Mouse (Mus musculus): ENCODE results near the gene Kcnip1.

Gene Kcnip1

GRCm38 (mm10) chr11:33992938-33993337 is at the start of gene Kcnip1:
TSS of gene Kcnip1 (minus strand) at chr11:33993152.
- no peak for DNase-seq (ENCODE audit: extremely low spot score)

GRCm38 (mm10) chr11:34040061-34040460 is 47.1 kb upstream of the Kcnip1 start:
- no peak for DNase-seq (ENCODE audit: extremely low spot score)

- DNase-seq (ENCODE audit: extremely low spot score): no peak
Measured at GRCm38 (mm10) chr11:34035909-34036658, 43.1 kb upstream of the Kcnip1 start.

GRCm38 (mm10) chr11:34034794-34035193 is 41.8 kb upstream of the Kcnip1 start:
- no peak for DNase-seq (ENCODE audit: extremely low spot score)

- no peak for DNase-seq (ENCODE audit: extremely low spot score)
Measured at GRCm38 (mm10) chr11:34034008-34034505, 41.1 kb upstream of the Kcnip1 start.

GRCm38 (mm10) chr11:34031015-34031805 is 38.3 kb upstream of the Kcnip1 start:
- no peak for DNase-seq (ENCODE audit: extremely low spot score)

GRCm38 (mm10) chr11:34029658-34030057 is 36.7 kb upstream of the Kcnip1 start:
- DNase-seq (ENCODE audit: extremely low spot score): no peak

- DNase-seq (ENCODE audit: extremely low spot score): no peak
Measured at GRCm38 (mm10) chr11:34025091-34025490, 32.1 kb upstream of the Kcnip1 start.

GRCm38 (mm10) chr11:34012007-34012652 is 19.2 kb upstream of the Kcnip1 start:
- DNase-seq (ENCODE audit: extremely low spot score): no peak

GRCm38 (mm10) chr11:34010859-34011172 is 17.9 kb upstream of the Kcnip1 start:
- DNase-seq (ENCODE audit: extremely low spot score): no peak

- DNase-seq (ENCODE audit: extremely low spot score): no peak
Measured at GRCm38 (mm10) chr11:34010133-34010858, 17.3 kb upstream of the Kcnip1 start.

- no peak for DNase-seq (ENCODE audit: extremely low spot score)
Measured at GRCm38 (mm10) chr11:34009316-34010087, 16.6 kb upstream of the Kcnip1 start.

- peak; percentile 49 for DNase-seq (ENCODE audit: extremely low spot score)
Measured at GRCm38 (mm10) chr11:34008702-34009101, 15.8 kb upstream of the Kcnip1 start.

GRCm38 (mm10) chr11:34008214-34008613 is 15.3 kb upstream of the Kcnip1 start:
- DNase-seq (ENCODE audit: extremely low spot score): no peak

GRCm38 (mm10) chr11:34007616-34008015 is 14.7 kb upstream of the Kcnip1 start:
- no peak for DNase-seq (ENCODE audit: extremely low spot score)

- no peak for DNase-seq (ENCODE audit: extremely low spot score)
Measured at GRCm38 (mm10) chr11:34002593-34002965, 9.6 kb upstream of the Kcnip1 start.

- peak; percentile 49 for DNase-seq (ENCODE audit: extremely low spot score)
Measured at GRCm38 (mm10) chr11:34001938-34002592, 9.1 kb upstream of the Kcnip1 start.

- DNase-seq (ENCODE audit: extremely low spot score): no peak
Measured at GRCm38 (mm10) chr11:34000416-34000815, 7.5 kb upstream of the Kcnip1 start.

GRCm38 (mm10) chr11:33998244-33998643 is 5.3 kb upstream of the Kcnip1 start:
- DNase-seq (ENCODE audit: extremely low spot score): no peak

GRCm38 (mm10) chr11:33993496-33993895 is 544 bp upstream of the Kcnip1 start:
- no peak for DNase-seq (ENCODE audit: extremely low spot score)

GRCm38 (mm10) chr11:33990002-33990401 is 3.0 kb downstream of the Kcnip1 start:
- DNase-seq (ENCODE audit: extremely low spot score): no peak
